Mouse (Mus musculus) embryonic facial prominence, embryonic 14.5 days (tissue): ENCODE measurements around the gene H13. TPM values are rescaled to one million over a fixed set of nuclear protein-coding genes. Genes with fewer than 3 reads are reported as not detected.
"Not testable (repeated sequence)": the region's sequence is repeated elsewhere in the genome, so short reads cannot be mapped to it uniquely, and the experiment has no call there.

Experiments used
- ATAC-seq: fragments of 200-750 bp; cut with Nextera tagmentation; 2 replicates; pipeline ENCODE4 v1.8.0; 2017; ENCODE audit warnings: low read depth, moderate number of reproducible peaks, moderate TSS enrichment
- DNase-seq: peaks from one replicate; pipeline ENCODE4 v3.0.0-alpha.2; 2015; ENCODE audit warnings: low spot score
- H3K27ac ChIP-seq: fragments of 300-500 bp; sonication (generic); replicated peaks from 2 replicates; pipeline ENCODE4 v1.5.1; 2014; ENCODE audit warnings: low read depth, mild to moderate bottlenecking, low read length, moderate library complexity
- H3K27me3 ChIP-seq: fragments of 300-500 bp; sonication (generic); replicated peaks from 2 replicates; pipeline ENCODE4 v1.6.1; 2014; ENCODE audit warnings: low read length; ENCODE audit not compliant: control insufficient read depth, insufficient read depth
- H3K36me3 ChIP-seq: fragments of 300-500 bp; sonication (generic); 2 replicates; pipeline ENCODE4 v1.6.1; 2014; ENCODE audit warnings: low read length, mixed read lengths; ENCODE audit not compliant: control insufficient read depth, insufficient read depth
- H3K4me1 ChIP-seq: fragments of 300-500 bp; sonication (generic); 2 replicates; pipeline ENCODE4 v1.6.1; 2014; ENCODE audit warnings: antibody characterized with exemption, low read length; ENCODE audit not compliant: control insufficient read depth, insufficient read depth
- H3K4me2 ChIP-seq: fragments of 300-500 bp; sonication (generic); 2 replicates; pipeline ENCODE4 v1.6.1; 2014; ENCODE audit warnings: low read depth, mild to moderate bottlenecking, low read length, moderate library complexity, mixed read lengths
- H3K4me3 ChIP-seq: fragments of 300-500 bp; sonication (generic); 2 replicates; pipeline ENCODE4 v1.5.1; 2014; ENCODE audit warnings: low read depth, mild to moderate bottlenecking, low read length
- H3K9ac ChIP-seq: fragments of 300-500 bp; sonication (generic); 2 replicates; pipeline ENCODE4 v1.6.1; 2014; ENCODE audit warnings: low read depth, mild to moderate bottlenecking, low read length, moderate library complexity, mixed read lengths
- H3K9me3 ChIP-seq: fragments of 300-500 bp; sonication (generic); 2 replicates; pipeline ENCODE4 v1.6.1; 2016; ENCODE audit warnings: low read length; ENCODE audit not compliant: control insufficient read depth
- WGBS: fragments of 180-500 bp; shearing (Covaris S2); extraction: QIAGEN DNeasy Blood & Tissue Kit; methylation state at CpG from one replicate; pipeline ENCODE4 v1.1.7; 2014; 5-methylcytosine and 5-hydroxymethylcytosine counted together
- polyA plus RNA-seq: library from polyadenylated mRNA; unstranded; fragments of >200 nt; fragmentation: Nextera tagmentation; extraction: Ambion mirVana; gene quantifications from 2 replicates; pipeline ENCODE4 v1.2.1, GENCODE M21; 2014

H13 gene
- polyA plus RNA-seq, 1 experiment from 2014 or later = 122 TPM

GRCm38 (mm10) chr2:152639406-152640113, 29.7 kb upstream of the H13 start:
- Histone ChIP-seq H3K27me3 (no peaks in the 10 kb centered on the region), H3K9ac (no peak overlapping the region), H3K4me3 (no peak overlapping the region), H3K9me3 (no peaks in the 10 kb centered on the region), H3K4me1 (no peaks in the 10 kb centered on the region), H3K4me2 (0 out of 2 replicates have a peak overlapping the region, but pooled peaks have one; percentile 8), H3K36me3 (no peaks in the 10 kb centered on the region), H3K27ac (no peak overlapping the region; the same call in 1 of the 2 replicates)
- ATAC-seq (peak; percentile 31; the same call in 1 of the 2 replicates), DNase-seq (peak; percentile 23)
- WGBS = 18% methylated on average over 11 of the region's 11 CpGs

GRCm38 (mm10) chr2:152652901-152653620, 16.2 kb upstream of the H13 start:
- 66% methylated on average over 9 of the region's 10 CpGs for WGBS
- no peak overlapping the region for H3K4me2 ChIP-seq
- H3K4me1 ChIP-seq = no peaks in the 10 kb centered on the region
- no peak overlapping the region for H3K4me3 ChIP-seq
- no peak for ATAC-seq
- no peak for DNase-seq
- no peaks in the 10 kb centered on the region for H3K36me3 ChIP-seq
- no peak overlapping the region for H3K27ac ChIP-seq
- H3K9ac ChIP-seq = no peak overlapping the region
- H3K9me3 ChIP-seq = no peaks in the 10 kb centered on the region
- no peaks in the 10 kb centered on the region for H3K27me3 ChIP-seq

- no peak overlapping the region for H3K9ac ChIP-seq
- H3K9me3 ChIP-seq = no peaks in the 10 kb centered on the region
- H3K4me1 ChIP-seq = no peaks in the 10 kb centered on the region
- no peak overlapping the region for H3K4me3 ChIP-seq
- DNase-seq (no peak), ATAC-seq (peak; percentile 33; the same call in 1 of the 2 replicates)
- H3K27me3 ChIP-seq = no peaks in the 10 kb centered on the region
- WGBS = 42% methylated on average over 14 of the region's 14 CpGs
- H3K4me2 ChIP-seq = no peak overlapping the region
- H3K27ac ChIP-seq = no peak overlapping the region
- H3K36me3 ChIP-seq = no peaks in the 10 kb centered on the region
Measured at GRCm38 (mm10) chr2:152653874-152654715, 15.2 kb upstream of the H13 start.

GRCm38 (mm10) chr2:152657398-152657797, 11.9 kb upstream of the H13 start:
- no peaks in the 10 kb centered on the region for H3K27me3 ChIP-seq
- no peak for DNase-seq
- WGBS = 63% methylated on average over 10 of the region's 10 CpGs

GRCm38 (mm10) chr2:152661163-152661562, 8.1 kb upstream of the H13 start:
- 77% methylated on average over 6 of the region's 6 CpGs for WGBS
- H3K4me2 ChIP-seq = no peak overlapping the region
- no peak overlapping the region for H3K4me3 ChIP-seq
- no peaks in the 10 kb centered on the region for H3K36me3 ChIP-seq
- no peaks in the 10 kb centered on the region for H3K4me1 ChIP-seq
- H3K27me3 ChIP-seq = no peaks in the 10 kb centered on the region
- H3K27ac ChIP-seq = no peak overlapping the region
- no peak overlapping the region for H3K9ac ChIP-seq
- no peaks in the 10 kb centered on the region for H3K9me3 ChIP-seq
- DNase-seq (no peak), ATAC-seq (no peak)

More at GRCm38 (mm10) chr2:152657398-152657797, 11.9 kb upstream of the H13 start:
- Histone ChIP-seq H3K9ac (no peak overlapping the region), H3K4me1 (no peaks in the 10 kb centered on the region), H3K4me3 (no peak overlapping the region), H3K27ac (no peak overlapping the region), H3K4me2 (no peak overlapping the region), H3K9me3 (no peaks in the 10 kb centered on the region), H3K36me3 (no peaks in the 10 kb centered on the region)
- ATAC-seq = no peak

GRCm38 (mm10) chr2:152666191-152666590, 3.1 kb upstream of the H13 start:
- H3K4me2 ChIP-seq, H3K4me3 ChIP-seq, DNase-seq, H3K9me3 ChIP-seq, H3K27me3 ChIP-seq, H3K36me3 ChIP-seq, H3K4me1 ChIP-seq, ATAC-seq, H3K9ac ChIP-seq, H3K27ac ChIP-seq: not testable (repeated sequence)
- WGBS = 76% methylated on average over 3 of the region's 3 CpGs

- 0% methylated on average over 26 of the region's 46 CpGs for WGBS
- Histone ChIP-seq H3K27me3 (no peaks in the 10 kb centered on the region), H3K4me1 (peaks cover 18% of the 10 kb centered on the region), H3K4me3 (peak overlapping the region; percentile 99), H3K9me3 (no peaks in the 10 kb centered on the region), H3K4me2 (peak overlapping the region; percentile 80), H3K9ac (peak overlapping the region; percentile 99), H3K36me3 (peaks cover 29% of the 10 kb centered on the region; the same call in 1 of the 2 replicates), H3K27ac (peak overlapping the region; percentile 99)
- DNase-seq (peak; percentile 78), ATAC-seq (peak; percentile 81)
Measured at GRCm38 (mm10) chr2:152669639-152670484, 601 bp downstream of the H13 start.
